Mouse (Mus musculus) ovary, postnatal 36 days (tissue): ENCODE results near the gene Crmp1.

Source experiments
- DNase-seq: peaks from one replicate; pipeline ENCODE4 v3.0.0; 2022; ENCODE audit warnings: low spot score, mixed read lengths

The Crmp1 gene

DNA sequence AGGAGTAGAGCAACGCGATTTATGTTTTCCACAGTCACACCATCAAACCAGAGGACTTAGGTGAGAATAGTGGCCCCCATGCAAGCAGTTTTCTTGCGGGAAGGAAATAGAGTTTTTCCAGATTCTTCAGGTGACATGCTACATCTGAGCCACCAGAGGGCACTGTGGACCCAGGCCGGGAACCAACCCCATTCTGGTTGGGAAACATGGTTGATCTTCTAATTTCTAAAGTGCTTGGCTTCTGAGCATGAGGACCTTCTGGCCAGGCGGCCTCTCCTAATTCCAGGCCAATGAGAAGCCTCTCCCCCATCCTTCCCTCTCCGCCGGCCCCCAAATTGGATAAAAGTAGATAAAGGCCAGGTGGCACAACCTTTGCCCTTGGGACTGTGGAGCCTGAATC, 56.6 kb downstream of the Crmp1 start:
- DNase-seq: peak; percentile 26

DNA sequence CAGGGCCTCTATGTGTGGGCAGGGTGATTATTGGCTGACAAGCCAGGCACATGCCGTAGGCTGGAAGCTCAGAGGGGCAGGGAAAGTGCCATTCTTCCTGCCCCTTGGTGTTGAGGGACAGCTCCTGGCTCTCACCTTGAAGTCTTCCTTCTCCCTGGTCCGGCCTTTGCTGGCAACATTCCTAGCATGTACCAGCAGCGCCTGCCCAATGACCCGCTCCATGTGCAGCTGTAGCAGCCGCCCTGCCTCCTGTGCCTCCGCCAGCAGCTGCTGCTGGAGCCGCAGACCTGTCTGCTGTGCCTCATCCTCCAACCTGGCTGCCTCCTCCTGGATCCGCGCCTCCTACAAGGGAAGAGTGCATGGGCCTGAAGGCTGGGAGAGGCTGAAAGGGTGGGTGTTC, 68.3 kb downstream of the Crmp1 start:
- DNase-seq: no peak

DNA sequence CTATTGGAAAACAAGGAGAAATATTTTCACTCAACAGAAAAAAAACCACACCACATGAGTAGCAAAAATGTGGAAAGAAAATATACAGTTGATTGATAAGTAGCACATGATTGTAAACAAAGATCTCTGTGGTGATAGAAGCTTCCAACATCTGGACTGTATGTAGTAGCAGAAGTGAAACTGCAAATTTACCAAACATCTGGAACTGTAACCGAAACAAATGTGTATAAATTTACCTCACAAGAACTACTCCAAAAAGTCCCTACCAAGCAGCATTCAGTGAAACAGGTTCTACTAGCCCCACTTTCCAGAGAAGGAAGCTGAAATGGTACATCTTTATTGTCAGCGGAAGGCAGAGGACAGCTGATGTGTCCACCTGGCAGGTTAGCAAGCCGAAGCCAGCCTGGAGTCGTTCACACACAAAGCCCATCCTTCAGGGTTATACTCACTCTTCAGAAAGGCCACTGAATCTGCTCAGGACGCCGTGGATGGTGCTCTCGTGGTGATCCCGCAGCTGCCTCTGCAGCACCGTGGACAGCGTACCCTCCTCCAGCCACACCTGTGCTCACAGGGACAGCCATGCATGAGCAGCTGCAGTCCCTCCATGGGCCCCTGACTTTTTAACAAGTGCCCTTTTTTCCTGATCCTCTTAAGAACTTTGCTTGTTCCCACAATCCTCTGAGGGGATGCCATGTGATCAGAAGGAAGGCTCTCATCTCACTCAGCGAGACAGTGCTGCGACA, 71.4 kb downstream of the Crmp1 start:
- DNase-seq: no peak

DNA sequence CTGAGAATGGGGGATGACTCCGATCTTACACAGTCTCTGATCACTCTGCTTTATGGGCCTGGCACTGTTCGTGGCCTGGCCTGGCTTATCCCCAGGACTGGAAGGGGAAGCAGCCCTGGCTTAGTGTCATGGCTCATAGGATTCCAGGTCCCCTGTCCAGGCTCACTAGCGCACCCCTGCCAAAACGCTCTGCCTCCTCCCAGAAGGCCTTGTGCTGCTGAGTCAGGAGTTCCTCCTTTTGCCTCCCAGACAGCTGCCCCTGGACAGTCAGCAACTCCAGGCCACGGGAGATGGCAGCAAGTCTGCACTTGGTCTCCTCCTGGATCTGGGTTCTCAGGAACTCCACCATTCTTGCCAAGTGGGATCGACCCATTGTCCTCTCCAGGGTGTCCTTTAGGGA, 77.0 kb downstream of the Crmp1 start:
- DNase-seq: no peak

DNA sequence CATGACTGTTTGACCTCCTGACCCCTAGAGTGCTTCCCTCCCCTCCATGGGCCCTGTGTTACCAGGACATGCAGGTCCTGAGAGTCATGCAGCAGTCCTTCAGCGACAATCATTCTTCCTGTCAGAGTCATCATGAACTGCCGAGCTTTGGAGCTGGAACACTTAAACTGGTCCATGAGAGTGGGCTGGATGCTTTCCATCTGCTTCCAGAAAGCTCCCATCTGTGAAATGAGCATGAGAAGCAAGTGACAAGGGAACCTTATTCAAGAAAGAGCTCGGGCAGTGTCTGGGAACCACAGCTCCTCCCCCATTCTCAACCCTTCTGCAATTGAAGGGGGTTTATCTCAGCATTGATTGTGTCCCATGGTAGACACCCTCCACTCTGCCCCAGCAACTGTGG, 78.4 kb downstream of the Crmp1 start:
- no peak for DNase-seq

DNA sequence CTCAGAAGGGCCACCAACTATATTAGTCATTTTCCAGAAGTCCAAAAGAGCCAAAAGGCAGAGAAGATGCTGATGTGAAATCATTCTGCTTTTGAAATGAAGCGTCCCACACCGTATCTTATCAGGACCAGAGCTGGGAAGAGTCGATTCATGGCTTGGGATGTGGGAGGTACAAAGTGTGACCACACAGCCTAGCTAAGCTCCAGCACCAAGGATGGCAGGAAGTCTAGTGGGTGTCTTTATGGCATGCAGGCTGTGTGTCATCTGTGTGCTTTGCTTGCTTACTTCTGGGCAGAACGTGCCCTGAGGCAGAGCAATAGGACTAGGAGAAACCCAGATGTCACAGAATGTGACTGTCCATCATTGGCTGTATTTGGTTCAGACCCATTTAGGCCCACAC, 79.0 kb downstream of the Crmp1 start:
- DNase-seq: no peak

DNA sequence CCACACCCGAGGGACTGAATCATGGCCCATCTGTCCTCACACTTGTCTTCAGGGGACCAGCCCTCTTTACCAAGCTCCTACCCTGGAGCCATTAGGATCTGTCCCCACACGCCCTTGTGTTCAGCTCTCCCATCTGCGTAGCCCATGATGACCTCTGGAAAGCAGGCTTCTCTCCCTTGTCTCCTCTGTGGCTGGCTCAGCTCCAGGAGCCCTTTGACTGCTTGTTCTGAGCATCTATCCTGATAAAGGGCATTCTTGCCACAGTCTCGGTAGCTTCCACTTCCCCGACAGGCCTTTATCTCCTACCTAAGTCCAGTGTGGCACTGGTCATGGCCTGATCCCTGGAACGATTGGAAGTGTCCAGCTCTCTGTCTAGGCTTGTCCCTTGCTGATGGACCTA, 84.9 kb downstream of the Crmp1 start:
- DNase-seq: no peak

DNA sequence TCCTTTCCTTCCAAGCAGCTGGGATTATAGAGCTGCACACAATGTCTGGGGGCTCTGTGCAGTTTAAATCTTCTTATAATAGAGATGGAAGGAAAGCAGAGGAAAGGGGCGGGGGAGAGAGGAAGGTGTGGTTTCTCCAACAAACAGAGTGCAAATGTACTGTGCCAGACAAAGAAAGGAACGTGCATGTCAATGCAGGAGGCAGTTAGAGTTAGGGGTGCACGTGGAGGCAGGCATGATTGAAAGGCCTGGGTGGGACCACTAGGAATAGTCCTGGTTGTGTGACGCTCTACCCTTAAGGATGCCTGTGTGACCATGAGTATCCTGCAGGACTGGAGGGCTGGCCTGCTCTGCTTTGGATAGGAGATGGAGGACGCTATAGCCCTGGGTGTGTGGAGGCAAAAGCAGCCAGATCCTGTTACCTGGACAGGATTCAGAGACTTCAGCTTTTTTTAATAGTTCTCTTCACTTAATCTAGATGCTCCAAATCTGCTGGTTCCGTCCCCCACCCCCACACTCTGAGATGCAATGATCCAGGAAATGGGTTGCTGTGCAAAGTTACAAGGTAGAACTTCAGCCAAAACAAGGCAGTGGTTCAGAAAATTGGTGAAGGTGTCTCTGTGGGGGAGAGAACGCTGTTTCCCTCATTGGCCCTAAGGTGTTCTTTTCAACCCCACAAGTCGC, 88.9 kb downstream of the Crmp1 start:
- DNase-seq: no peak

DNA sequence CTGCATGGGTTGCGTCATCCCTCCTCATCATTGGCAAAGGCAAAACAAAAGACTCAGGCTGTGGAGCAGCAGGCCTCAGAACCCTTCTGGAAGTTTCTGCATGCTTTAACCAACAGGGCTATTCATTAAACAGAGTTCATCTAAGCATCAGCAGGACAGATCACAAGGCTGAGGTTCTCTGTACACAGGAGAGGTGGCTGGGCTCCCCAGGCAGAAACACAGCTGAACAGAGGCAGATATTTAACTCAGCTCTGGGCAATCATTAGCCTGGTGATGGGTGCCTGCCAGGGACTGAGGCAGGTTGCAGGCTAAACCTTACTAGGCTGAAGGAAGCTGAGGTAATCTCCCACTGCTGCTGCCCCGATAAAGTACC, 89.4 kb downstream of the Crmp1 start:
- DNase-seq: no peak

DNA sequence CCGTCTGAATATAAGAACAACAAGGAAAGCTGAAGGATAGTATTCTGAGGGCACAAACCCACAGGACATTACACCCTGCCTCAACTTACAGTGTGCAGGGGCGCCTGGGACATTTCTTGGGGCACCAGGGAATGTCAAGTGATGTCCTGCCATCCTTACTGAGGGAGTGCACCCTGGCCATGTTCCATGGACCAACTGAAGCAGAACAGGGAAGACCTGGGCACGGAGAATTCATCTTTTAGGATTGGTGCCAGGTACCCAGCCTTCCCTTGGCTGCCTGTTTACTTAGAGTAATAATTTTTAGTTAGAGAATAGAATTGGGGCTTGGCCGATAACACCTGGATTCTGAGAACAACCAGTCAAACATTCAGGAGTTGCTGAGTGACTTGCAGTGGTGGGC, 90.3 kb downstream of the Crmp1 start:
- DNase-seq: no peak

DNA sequence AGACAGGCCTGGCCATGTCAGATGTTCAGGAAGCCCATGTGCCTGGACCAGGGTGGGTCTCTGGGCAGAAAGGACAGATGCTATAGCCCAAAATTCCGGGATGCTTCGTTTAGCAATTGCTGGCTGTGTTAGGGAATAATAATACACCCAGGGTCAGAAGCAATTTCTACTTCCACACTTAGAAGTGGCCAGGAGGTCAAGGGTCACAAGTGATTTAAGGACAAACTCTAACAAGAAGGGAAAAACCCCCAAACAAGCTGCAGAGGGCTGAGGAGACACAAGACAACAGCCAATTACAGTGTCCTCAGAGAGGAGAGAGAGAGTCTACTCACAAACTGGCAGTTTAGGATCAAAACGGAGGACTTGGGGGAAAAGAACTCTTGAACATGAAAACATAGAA, 93.3 kb downstream of the Crmp1 start:
- no peak for DNase-seq

DNA sequence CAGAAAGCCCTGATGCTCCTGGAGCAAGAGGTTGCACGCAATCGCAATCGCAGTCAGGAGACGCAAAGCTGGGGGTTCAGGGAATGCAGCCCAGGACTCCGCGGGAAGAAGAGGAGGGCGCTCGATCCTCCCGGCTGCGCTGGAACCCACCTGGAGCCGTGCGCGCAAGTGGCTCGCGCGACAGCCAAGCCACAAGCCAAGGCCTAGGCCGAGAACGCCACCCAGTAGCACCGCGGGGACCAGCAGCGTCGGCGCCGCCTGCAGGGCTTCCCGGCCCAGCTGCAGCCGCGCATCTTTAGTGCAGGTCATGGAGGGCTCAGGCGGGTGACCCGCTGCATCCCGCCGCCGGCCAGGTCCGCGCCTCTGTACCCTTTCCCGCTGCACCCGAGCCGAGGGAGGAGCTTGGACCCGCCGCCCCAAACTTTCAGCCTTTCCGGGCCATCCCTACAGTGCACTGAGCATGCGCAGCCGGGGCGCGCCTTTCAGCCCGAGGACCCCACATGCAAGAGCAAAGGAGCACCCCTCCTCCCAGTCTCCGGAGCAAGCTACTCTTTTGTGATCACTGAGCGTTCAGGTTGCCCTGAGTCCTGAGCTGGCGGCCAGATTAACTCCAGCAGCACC, 94.9 kb downstream of the Crmp1 start, which contains the start of gene Evc:
Gene Evc, minus strand, starts transcription at position 410 of the 621 bp plus-strand sequence.
- DNase-seq: peak; percentile 74

DNA sequence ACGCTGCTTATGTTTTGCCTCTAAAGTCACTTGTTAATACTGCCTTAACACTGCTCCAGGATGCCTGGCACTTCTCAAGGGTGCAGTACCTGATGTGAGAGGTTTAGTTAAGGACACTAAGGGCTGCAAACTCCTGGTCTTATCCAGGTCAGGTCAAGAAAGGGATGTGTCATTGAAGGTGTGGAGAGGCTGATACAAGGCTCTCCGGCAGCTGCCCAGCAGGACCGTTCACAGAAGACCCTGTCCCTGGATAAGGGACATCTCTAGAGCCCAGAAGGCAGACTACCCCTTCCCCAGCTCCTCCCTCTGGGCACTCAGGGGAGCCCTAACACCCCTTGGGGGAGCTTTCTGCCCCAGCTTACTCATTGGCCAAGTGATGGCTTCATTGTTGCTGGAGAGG, 96.0 kb downstream of the Crmp1 start:
- no peak for DNase-seq

DNA sequence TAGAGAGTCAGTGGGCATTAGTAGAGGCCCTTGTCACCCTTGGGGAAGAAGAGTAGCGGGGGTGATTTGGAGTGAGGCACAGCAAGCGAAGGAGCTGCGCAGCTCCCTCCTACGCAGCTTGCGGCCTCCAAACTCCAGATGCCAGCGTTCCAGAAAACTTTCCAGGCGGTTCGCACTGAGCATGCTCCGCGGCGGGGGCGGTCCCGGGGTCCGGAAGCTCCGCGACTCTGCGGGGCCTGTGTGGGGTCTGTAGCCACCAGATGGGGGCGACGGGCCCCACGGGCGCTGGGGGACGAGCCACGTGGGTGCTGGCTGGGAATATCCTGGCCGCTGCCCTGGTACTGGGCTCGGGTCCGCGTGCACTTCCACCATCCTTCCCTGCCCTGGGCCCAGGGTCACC, 96.5 kb downstream of the Crmp1 start, which contains the start of gene Evc2:
Gene Evc2, plus strand, starts transcription at position 212 of the 400 bp plus-strand sequence.
- peak; percentile 84 for DNase-seq
